Mouse (Mus musculus): Measurements from ENCODE around the gene Gm10715. TPM values are rescaled to one million over a fixed set of nuclear protein-coding genes. Genes with fewer than 3 reads are reported as not detected.
"Not testable (repeated sequence)": the region's sequence is repeated elsewhere in the genome, so short reads cannot be mapped to it uniquely, and the experiment has no call there.

Gene Gm10715
- polyA plus RNA-seq, 1 experiment: not detected

DNA sequence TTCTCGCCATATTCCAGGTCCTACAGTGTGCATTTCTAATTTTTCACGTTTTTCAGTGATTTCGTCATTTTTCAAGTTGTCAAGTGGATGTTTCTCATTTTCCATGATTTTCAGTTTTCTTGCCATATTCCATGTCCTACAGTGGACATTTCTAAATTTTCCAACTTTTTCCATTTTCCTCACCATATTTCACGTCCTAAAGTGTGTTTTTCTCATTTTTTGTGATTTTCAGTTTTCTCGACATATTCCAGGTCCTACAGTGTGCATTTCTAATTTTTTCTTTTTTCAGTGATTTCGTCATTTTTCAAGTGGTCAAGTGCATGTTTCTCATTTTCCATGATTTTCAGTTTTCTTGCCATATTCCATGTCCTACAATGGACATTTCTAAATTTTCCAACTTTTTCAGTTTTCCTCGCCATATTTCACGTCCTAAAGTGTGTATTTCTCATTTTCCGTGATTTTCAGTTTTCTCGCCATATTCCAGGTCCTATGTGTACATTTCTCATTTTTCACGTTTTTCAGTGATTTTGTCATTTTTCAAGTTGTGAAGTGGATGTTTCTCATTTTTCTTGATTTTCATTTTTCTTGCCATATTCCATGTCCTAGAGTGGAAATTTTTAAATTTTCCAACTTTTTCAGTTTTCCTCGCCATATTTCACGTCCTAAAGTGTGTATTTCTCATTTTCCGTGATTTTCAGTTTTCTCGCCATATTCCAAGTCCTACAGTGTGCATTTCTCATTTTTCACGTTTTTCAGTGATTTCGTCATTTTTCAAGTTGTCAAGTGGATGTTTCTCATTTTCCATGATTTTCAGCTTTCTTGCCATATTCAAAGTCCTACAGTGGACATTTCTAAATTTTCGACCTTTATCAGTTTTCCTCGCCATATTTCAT is 16.6 kb upstream of the Gm10715 start:
- H3K4me1 ChIP-seq; H3K4me3 ChIP-seq (replicated peaks); H3K36me3 ChIP-seq (replicated peaks; ENCODE audit: low read length); H3K27me3 ChIP-seq (replicated peaks); H3K9me3 ChIP-seq: not testable (repeated sequence)

- H3K27me3 ChIP-seq (replicated peaks); H3K9me3 ChIP-seq; H3K4me3 ChIP-seq (replicated peaks); H3K4me1 ChIP-seq; H3K36me3 ChIP-seq (replicated peaks; ENCODE audit: low read length): not testable (repeated sequence)
Measured at GRCm38 (mm10) chr9:3022316-3023008, 14.2 kb upstream of the Gm10715 start.

DNA sequence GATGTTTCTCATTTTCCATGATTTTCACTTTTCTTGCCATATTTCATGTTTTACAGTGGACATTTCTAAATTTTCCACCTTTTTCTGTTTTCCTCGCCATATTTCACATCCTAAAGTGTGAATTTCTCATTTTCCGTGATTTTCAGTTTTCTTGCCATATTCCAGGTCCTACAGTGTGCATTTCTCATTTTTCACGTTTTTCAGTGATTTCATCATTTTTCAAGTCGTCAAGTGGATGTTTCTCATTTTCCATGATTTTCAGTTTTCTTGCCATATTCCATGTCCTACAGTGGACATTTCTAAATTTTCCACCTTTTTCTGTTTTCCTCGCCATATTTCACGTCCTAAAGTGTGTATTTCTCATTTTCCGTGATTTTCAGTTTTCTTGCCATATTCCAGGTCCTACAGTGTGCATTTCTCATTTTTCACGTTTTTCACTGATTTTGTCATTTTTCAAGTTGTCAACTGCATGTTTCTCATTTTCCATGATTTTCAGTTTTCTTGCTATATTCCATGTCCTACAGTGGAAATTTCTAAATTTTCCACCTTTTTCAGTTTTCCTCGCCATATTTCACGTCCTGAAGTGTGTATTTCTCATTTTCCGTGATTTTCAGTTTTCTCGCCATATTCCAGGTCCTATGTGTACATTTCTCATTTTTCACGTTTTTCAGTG is 13.2 kb upstream of the Gm10715 start, which contains the start of gene Gm10718:
Gene Gm10718 (plus strand): TSS at position 236 of the 673 bp plus-strand sequence.
- H3K36me3 ChIP-seq (replicated peaks; ENCODE audit: low read length); H3K27me3 ChIP-seq (replicated peaks); H3K9me3 ChIP-seq; H3K4me3 ChIP-seq (replicated peaks); H3K4me1 ChIP-seq: not testable (repeated sequence)

DNA sequence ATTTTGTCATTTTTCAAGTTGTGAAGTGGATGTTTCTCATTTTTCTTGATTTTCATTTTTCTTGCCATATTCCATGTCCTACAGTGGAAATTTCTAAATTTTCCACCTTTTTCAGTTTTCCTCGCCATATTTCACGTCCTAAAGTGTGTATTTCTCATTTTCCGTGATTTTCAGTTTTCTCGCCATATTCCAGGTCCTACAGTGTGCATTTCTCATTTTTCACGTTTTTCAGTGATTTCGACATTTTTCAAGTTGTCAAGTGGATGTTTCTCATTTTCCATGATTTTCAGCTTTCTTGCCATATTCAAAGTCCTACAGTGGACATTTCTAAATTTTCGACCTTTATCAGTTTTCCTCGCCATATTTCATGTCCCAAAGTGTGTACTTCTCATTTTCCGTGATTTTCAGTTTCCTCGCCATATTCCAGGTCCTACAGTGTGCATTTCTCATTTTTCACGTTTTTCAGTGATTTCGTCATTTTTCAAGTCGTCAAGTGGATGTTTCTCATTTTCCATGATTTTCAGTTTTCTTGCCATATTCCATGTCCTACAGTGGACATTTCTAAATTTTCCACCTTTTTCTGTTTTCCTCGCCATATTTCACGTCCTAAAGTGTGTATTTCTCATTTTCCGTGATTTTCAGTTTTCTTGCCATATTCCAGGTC is 12.6 kb upstream of the Gm10715 start:
- not testable (repeated sequence) for H3K27me3 ChIP-seq (replicated peaks); H3K4me1 ChIP-seq; H3K9me3 ChIP-seq; H3K36me3 ChIP-seq (replicated peaks; ENCODE audit: low read length); H3K4me3 ChIP-seq (replicated peaks)

- H3K27me3 ChIP-seq (replicated peaks); H3K36me3 ChIP-seq (replicated peaks; ENCODE audit: low read length); H3K4me1 ChIP-seq; H3K9me3 ChIP-seq; H3K4me3 ChIP-seq (replicated peaks): not testable (repeated sequence)
Measured at GRCm38 (mm10) chr9:3024912-3025467, 11.7 kb upstream of the Gm10715 start, which contains the start of gene Gm10717. Gene Gm10717 (plus strand): TSS chr9:3025417.

DNA sequence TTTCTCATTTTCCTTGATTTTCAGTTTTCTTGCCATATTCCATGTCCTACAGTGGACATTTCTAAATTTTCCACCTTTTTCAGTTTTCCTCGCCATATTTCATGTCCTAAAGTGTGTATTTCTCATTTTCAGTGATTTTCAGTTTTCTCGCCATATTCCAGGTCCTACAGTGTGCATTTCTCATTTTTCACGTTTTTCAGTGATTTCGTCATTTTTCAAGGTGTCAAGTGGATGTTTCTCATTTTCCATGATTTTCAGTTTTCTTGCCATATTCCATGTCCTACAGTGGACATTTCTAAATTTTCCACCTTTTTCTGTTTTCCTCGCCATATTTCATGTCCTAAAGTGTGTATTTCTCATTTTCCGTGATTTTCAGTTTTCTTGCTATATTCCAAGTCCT is 11.0 kb upstream of the Gm10715 start:
- not testable (repeated sequence) for H3K36me3 ChIP-seq (replicated peaks; ENCODE audit: low read length); H3K27me3 ChIP-seq (replicated peaks); H3K4me1 ChIP-seq; H3K9me3 ChIP-seq; H3K4me3 ChIP-seq (replicated peaks)

- H3K4me1 ChIP-seq; H3K36me3 ChIP-seq (replicated peaks; ENCODE audit: low read length); H3K4me3 ChIP-seq (replicated peaks); H3K9me3 ChIP-seq; H3K27me3 ChIP-seq (replicated peaks): not testable (repeated sequence)
Measured at GRCm38 (mm10) chr9:3026136-3026535, 10.5 kb upstream of the Gm10715 start.

- H3K36me3 ChIP-seq (replicated peaks; ENCODE audit: low read length); H3K4me1 ChIP-seq; H3K9me3 ChIP-seq; H3K4me3 ChIP-seq (replicated peaks); H3K27me3 ChIP-seq (replicated peaks): not testable (repeated sequence)
Measured at GRCm38 (mm10) chr9:3026741-3027140, 9.9 kb upstream of the Gm10715 start.

- H3K36me3 ChIP-seq (replicated peaks; ENCODE audit: low read length); H3K4me1 ChIP-seq; H3K9me3 ChIP-seq; H3K4me3 ChIP-seq (replicated peaks); H3K27me3 ChIP-seq (replicated peaks): not testable (repeated sequence)
Measured at GRCm38 (mm10) chr9:3027200-3027599, 9.5 kb upstream of the Gm10715 start.

- H3K36me3 ChIP-seq (replicated peaks; ENCODE audit: low read length); H3K4me3 ChIP-seq (replicated peaks): not testable (repeated sequence)
Measured at GRCm38 (mm10) chr9:3029276-3030000, 7.2 kb upstream of the Gm10715 start.

GRCm38 (mm10) chr9:3030677-3031318 is 5.9 kb upstream of the Gm10715 start:
- not testable (repeated sequence) for H3K9me3 ChIP-seq; H3K4me3 ChIP-seq (replicated peaks); H3K4me1 ChIP-seq; H3K27me3 ChIP-seq (replicated peaks); H3K36me3 ChIP-seq (replicated peaks; ENCODE audit: low read length)

More at GRCm38 (mm10) chr9:3029276-3030000, 7.2 kb upstream of the Gm10715 start:
- not testable (repeated sequence) for H3K27me3 ChIP-seq (replicated peaks); H3K4me1 ChIP-seq; H3K9me3 ChIP-seq

- H3K27me3 ChIP-seq (replicated peaks); H3K9me3 ChIP-seq: not testable (repeated sequence)
Measured at GRCm38 (mm10) chr9:3034299-3034698, 2.4 kb upstream of the Gm10715 start, which contains the start of gene Gm17535. Gene Gm17535 (plus strand): TSS chr9:3034599.

DNA sequence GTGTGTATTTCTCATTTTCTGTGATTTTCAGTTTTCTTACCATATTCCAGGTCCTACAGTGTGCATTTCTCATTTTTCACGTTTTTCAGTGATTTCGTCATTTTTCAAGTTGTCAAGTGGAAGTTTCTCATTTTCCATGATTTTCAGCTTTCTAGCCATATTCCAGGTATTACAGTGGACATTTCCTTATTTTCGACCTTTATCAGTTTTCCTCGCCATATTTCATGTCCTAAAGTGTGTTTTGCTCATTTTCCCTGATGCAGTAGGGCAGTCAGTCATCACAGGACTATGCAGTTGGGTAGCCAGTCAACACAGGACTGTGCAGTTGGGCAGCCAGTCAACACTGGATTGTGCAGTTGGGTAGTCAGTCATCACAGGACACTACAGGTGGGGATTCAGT is 1.5 kb downstream of the Gm10715 start:
- peaks cover 11% of the 10 kb centered on the region for H3K9me3 ChIP-seq
- H3K36me3 ChIP-seq (replicated peaks; ENCODE audit: low read length); H3K4me3 ChIP-seq (replicated peaks); H3K27me3 ChIP-seq (replicated peaks); H3K4me1 ChIP-seq: not testable (repeated sequence)

More at GRCm38 (mm10) chr9:3034299-3034698, 2.4 kb upstream of the Gm10715 start, which contains the start of gene Gm17535:
- H3K36me3 ChIP-seq (replicated peaks; ENCODE audit: low read length); H3K4me1 ChIP-seq; H3K4me3 ChIP-seq (replicated peaks): not testable (repeated sequence)

Data from megakaryocyte, embryonic 14.5 days (primary cell).